Mouse (Mus musculus) intestine, embryonic 14.5 days (tissue): ENCODE measurements at regions not wholly inside any gene's neighbourhood (a gene's known extent, or its start where the extent isn't known, plus 50 kb on each side); places are given as distances from the start of the nearest gene placed in this dataset.
A peak's percentile ranks its signal among the peaks of the same experiment; 100 is the strongest.

ENCODE experiments used
- ATAC-seq: fragments of 200-750 bp; cut with Nextera tagmentation; replicated peaks from 2 replicates; pipeline ENCODE4 v1.8.0; 2017; ENCODE audit warnings: low read depth, moderate number of reproducible peaks, moderate TSS enrichment, moderate library complexity; ENCODE audit not compliant: low FRiP score, low TSS enrichment
- DNase-seq: peaks from one replicate; pipeline ENCODE4 v3.0.0-alpha.2; 2018; ENCODE audit warnings: low spot score
- H3K27ac ChIP-seq: fragments of 300-500 bp; sonication (generic); 2 replicates; pipeline ENCODE4 v1.5.1; 2014; ENCODE audit warnings: low read depth, mild to moderate bottlenecking, control low read depth
- H3K27me3 ChIP-seq: fragments of 300-500 bp; sonication (generic); replicated peaks from 2 replicates; pipeline ENCODE4 v1.6.1; 2014; ENCODE audit warnings: low read length, control low read depth; ENCODE audit not compliant: control insufficient read depth, insufficient read depth
- H3K36me3 ChIP-seq: fragments of 300-500 bp; sonication (generic); 2 replicates; pipeline ENCODE4 v1.6.1; 2014; ENCODE audit warnings: low read length, control low read depth; ENCODE audit not compliant: control insufficient read depth, insufficient read depth
- H3K4me1 ChIP-seq: fragments of 300-500 bp; sonication (generic); replicated peaks from 2 replicates; pipeline ENCODE4 v1.6.1; 2014; ENCODE audit warnings: low read length, control low read depth, mixed read lengths; ENCODE audit not compliant: control insufficient read depth, insufficient read depth
- H3K4me2 ChIP-seq: fragments of 300-500 bp; sonication (generic); 2 replicates; pipeline ENCODE4 v1.6.1; 2014; ENCODE audit warnings: low read length
- H3K4me3 ChIP-seq: fragments of 300-500 bp; sonication (generic); 2 replicates; pipeline ENCODE4 v1.5.1; 2014; ENCODE audit warnings: low read depth, low read length, control low read depth, mixed read lengths
- H3K9ac ChIP-seq: fragments of 300-500 bp; sonication (generic); 2 replicates; pipeline ENCODE4 v1.6.1; 2014; ENCODE audit warnings: mild to moderate bottlenecking, low read length
- H3K9me3 ChIP-seq: fragments of 300-500 bp; sonication (generic); 2 replicates; pipeline ENCODE4 v1.6.1; 2016; ENCODE audit warnings: low read length, control low read depth; ENCODE audit not compliant: control insufficient read depth
- WGBS: fragments of 180-500 bp; shearing (Covaris S2); extraction: QIAGEN DNeasy Blood & Tissue Kit; methylation state at CpG from one replicate; pipeline ENCODE4 v1.1.7; 2014; 5-methylcytosine and 5-hydroxymethylcytosine counted together

DNA sequence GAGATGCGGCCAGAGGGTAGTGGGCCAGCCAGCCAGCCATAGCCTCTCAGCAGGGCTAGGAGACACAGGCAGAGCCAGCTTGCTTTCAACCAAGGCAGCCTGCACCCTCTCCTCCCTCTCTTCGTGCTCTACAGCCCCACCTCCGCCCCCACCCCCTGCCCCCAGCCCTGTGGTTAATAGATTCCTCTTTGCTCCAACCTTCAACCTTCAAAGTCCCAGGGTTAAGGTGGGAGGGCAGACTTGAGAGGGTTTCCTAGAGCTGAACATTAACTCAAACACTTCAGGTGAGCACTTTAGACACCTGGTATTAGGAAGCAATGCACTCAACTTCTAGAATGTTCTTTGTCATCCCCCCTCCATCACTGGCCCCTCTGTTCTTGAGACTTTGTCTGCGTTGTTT is 128.5 kb upstream of the Adamts18 start:
- H3K9me3 ChIP-seq = peaks cover 3% of the 10 kb centered on the region; the same call in 1 of the 2 replicates
- no peak overlapping the region for H3K4me3 ChIP-seq
- no peaks in the 10 kb centered on the region for H3K36me3 ChIP-seq
- ATAC-seq (no peak), DNase-seq (no peak)
- no peak overlapping the region for H3K4me2 ChIP-seq
- H3K27me3 ChIP-seq = no peaks in the 10 kb centered on the region
- 0 out of 2 replicates have a peak, but pooled peaks cover 14% of the 10 kb centered on the region for H3K4me1 ChIP-seq
- H3K27ac ChIP-seq = no peak overlapping the region
- WGBS = 33% methylated on average over 4 of the region's 4 CpGs
- H3K9ac ChIP-seq = no peak overlapping the region

DNA sequence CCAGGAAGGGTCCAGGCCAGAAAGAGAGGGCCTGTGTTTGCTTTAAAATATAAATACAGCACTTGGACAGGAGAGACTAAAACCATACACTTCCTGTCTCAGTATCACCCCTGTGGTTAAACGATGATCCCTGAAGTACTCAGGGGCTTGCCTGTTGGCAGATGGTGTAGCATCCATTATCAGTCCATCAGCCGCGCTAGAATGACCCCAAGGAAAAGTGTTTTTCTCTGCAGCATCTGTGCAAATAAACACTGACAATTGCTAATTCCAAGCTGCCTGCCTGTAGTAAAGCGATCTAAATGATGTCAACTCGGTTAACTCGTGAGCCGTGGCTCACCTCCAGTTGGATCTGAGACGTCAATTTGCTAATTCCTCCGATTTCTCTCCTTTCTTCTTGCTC is 130.4 kb upstream of the Adamts18 start:
- 20% methylated on average over 9 of the region's 9 CpGs for WGBS

DNA sequence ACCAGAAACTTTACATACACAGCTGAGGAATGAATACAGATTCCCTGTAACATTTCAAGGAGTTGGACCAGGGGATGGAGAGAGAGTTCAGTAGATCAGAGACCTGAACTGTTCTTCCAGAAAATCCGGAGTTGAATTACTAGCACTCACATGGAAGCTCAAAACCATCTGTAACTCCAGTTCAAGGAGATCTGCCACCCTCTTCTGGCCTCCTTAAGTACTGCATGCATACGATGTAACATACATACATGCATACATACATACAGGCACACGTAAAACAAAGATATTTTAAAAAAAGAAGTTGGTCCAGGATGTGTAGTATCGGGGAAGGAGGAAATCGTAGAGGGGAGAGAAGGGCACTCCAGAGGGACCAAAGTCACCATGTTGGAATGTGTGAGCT is 131.3 kb upstream of the Adamts18 start:
- ATAC-seq (no peak), DNase-seq (no peak)
- Histone ChIP-seq H3K36me3 (no peaks in the 10 kb centered on the region), H3K4me3 (no peak overlapping the region), H3K9me3 (peaks cover 3% of the 10 kb centered on the region; the same call in 1 of the 2 replicates), H3K27ac (no peak overlapping the region), H3K27me3 (no peaks in the 10 kb centered on the region), H3K4me1 (0 out of 2 replicates have a peak, but pooled peaks cover 14% of the 10 kb centered on the region), H3K4me2 (no peak overlapping the region), H3K9ac (no peak overlapping the region)
- WGBS = 90% methylated on average over 5 of the region's 5 CpGs

More for the DNA sequence above, 130.4 kb upstream of the Adamts18 start:
- no peak overlapping the region for H3K27ac ChIP-seq
- DNase-seq = no peak
- H3K9me3 ChIP-seq = peaks cover 3% of the 10 kb centered on the region; the same call in 1 of the 2 replicates
- H3K9ac ChIP-seq = no peak overlapping the region
- H3K27me3 ChIP-seq = no peaks in the 10 kb centered on the region
- no peak for ATAC-seq
- no peak overlapping the region for H3K4me3 ChIP-seq
- H3K36me3 ChIP-seq = no peaks in the 10 kb centered on the region
- H3K4me2 ChIP-seq = no peak overlapping the region
- H3K4me1 ChIP-seq = 0 out of 2 replicates have a peak, but pooled peaks cover 14% of the 10 kb centered on the region

DNA sequence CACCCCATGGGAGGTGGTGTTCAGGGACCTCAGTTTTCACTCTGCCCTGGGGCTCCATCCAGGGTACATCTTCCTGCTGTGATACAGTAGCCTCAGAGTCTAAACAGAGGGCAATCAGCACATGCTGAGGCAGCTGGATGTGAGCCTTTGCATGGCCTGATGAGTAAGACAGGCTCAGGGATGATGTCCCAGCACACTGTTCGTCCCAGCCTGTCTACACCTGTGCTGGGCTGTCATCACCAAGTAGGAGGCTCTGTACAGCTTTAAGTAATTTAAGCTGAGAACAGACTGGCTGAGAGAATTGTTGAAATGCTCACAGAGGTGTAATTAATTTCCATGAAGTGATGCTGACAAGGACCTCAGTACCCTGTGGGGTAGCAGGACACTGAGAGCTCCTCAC is 132.8 kb upstream of the Adamts18 start:
- Histone ChIP-seq H3K4me3 (no peak overlapping the region), H3K4me2 (no peak overlapping the region), H3K9me3 (peaks cover 3% of the 10 kb centered on the region; the same call in 1 of the 2 replicates), H3K36me3 (no peaks in the 10 kb centered on the region), H3K9ac (no peak overlapping the region), H3K4me1 (0 out of 2 replicates have a peak, but pooled peaks cover 14% of the 10 kb centered on the region), H3K27me3 (no peaks in the 10 kb centered on the region), H3K27ac (no peak overlapping the region)
- 28% methylated on average over 1 of the region's 1 CpGs for WGBS
- ATAC-seq (no peak), DNase-seq (no peak)

DNA sequence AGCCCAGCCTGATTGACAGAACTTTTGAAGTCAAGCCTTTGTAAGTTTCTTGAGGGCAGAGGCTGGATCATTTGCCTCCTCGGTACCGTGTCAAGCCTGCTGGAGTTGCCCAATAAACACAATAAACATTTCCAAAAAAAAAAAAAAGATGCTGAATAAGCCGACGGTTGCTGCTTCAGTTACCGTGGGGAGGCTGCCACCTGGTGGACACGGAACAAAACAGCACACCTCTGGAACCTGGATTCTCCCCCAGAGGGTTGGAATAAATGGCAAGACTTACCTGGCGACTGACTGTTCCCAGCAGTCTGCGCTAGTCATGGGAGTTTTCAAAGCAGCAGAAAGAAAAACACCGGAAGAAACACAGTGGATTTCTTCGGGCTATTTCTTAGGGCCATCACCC is 136.3 kb upstream of the Adamts18 start:
- no peaks in the 10 kb centered on the region for H3K27me3 ChIP-seq
- no peak overlapping the region for H3K27ac ChIP-seq
- peak; percentile 82 for DNase-seq
- H3K4me1 ChIP-seq = no peaks in the 10 kb centered on the region
- peaks cover 1% of the 10 kb centered on the region; the same call in 1 of the 2 replicates for H3K9me3 ChIP-seq
- H3K4me3 ChIP-seq = no peak overlapping the region
- no peak overlapping the region for H3K9ac ChIP-seq
- no peak overlapping the region for H3K4me2 ChIP-seq
- WGBS = 6% methylated on average over 10 of the region's 10 CpGs
- H3K36me3 ChIP-seq = no peaks in the 10 kb centered on the region
- 0 out of 2 replicates have a peak, but pooled peaks have one; percentile 36 for ATAC-seq

DNA sequence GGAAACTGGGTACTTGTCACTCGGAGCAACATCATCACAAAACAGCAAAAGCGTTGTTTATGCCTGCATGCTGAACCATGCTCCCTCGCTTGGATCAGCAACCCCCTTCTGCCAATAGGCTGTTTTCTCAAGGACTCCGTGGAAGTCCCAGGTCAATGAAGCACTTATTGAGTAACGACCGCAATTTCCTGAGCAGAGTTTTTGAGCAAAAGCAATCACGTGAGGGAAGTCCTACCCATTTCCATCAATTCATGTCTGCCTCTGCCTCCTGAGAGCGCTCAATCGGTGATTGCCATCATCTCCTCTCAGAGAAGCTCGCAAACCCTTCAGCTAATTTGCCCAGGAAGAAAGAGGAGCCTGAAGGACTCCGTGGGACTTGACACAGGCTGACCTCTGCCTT is 136.9 kb upstream of the Adamts18 start:
- H3K9me3 ChIP-seq = no peaks in the 10 kb centered on the region
- no peaks in the 10 kb centered on the region for H3K36me3 ChIP-seq
- no peak for ATAC-seq
- H3K4me3 ChIP-seq = no peak overlapping the region
- no peak overlapping the region for H3K27ac ChIP-seq
- H3K4me2 ChIP-seq = no peak overlapping the region
- WGBS = 38% methylated on average over 11 of the region's 11 CpGs
- H3K4me1 ChIP-seq = no peaks in the 10 kb centered on the region
- DNase-seq = no peak
- no peak overlapping the region for H3K9ac ChIP-seq
- no peaks in the 10 kb centered on the region for H3K27me3 ChIP-seq

DNA sequence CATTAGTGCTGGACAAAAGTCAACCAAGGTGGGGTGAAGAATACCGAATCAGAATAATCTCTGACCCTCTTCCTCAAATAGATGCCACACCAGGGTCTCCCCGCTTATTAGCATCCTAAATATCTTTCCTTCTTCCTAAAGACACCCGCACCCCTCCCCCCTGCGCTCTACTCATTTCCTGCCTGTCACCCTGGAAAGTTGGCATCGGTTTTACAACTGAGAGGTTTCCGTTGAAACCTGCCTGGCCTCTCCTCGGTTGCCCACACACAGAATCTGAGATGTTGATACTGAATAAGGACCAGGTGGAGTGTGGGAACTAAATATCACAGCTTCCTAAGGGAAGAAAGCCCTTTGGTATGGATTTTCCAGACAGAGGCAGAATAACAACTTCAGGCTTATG is 137.4 kb upstream of the Adamts18 start:
- Histone ChIP-seq H3K4me2 (no peak overlapping the region), H3K4me1 (no peaks in the 10 kb centered on the region), H3K27me3 (no peaks in the 10 kb centered on the region), H3K4me3 (no peak overlapping the region), H3K36me3 (no peaks in the 10 kb centered on the region), H3K9me3 (no peaks in the 10 kb centered on the region), H3K9ac (no peak overlapping the region), H3K27ac (no peak overlapping the region)
- 58% methylated on average over 7 of the region's 7 CpGs for WGBS
- ATAC-seq = no peak
- DNase-seq = no peak

DNA sequence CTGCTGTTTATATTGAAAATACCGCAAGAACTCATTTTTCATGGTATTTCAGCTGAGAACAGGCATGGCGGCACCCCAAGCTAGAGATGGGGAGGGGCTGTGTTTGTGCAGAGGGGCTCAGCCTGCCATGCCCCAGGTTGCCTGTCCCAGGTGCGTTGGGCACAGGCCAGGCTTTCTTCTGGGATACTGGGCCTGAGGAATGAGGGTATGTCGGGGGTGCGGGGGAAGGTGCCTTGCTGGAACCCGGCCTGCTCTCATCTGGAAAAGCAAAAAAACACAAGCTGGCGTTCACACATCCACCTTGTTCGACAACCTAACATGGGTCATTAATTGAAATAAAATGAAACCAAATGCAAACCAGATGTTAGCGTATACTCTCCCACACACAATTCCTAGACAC is 142.2 kb upstream of the Adamts18 start:
- no peak for DNase-seq

DNA sequence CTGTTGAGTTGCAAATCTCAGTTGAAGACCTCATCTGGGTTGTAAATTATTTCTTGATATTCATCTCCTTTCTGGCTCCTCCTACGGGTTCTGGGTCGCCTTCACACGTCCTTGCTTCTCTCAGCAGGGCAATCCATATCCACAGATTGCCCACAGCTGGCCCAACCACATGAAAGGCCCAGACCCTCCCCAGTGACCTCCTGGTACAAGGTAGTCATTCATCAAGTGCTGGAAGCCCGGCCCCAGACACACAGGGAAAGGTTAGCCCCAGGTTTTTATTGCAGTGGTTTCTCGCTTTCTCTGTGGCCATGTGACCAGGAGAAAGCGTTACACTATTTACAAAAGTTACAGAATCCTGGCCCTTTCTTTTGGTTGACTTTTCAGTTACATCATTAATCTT is 134.5 kb upstream of the Nudt7 start:
- ATAC-seq (no peak), DNase-seq (no peak)
- Histone ChIP-seq H3K4me2 (no peak overlapping the region), H3K4me1 (no peaks in the 10 kb centered on the region), H3K27me3 (no peaks in the 10 kb centered on the region), H3K9me3 (no peaks in the 10 kb centered on the region), H3K4me3 (no peak overlapping the region), H3K9ac (no peak overlapping the region), H3K27ac (no peak overlapping the region), H3K36me3 (no peaks in the 10 kb centered on the region)
- 29% methylated on average over 6 of the region's 6 CpGs for WGBS

More for the DNA sequence above, 142.2 kb upstream of the Adamts18 start:
- no peak for ATAC-seq
- Histone ChIP-seq H3K9ac (no peak overlapping the region), H3K9me3 (no peaks in the 10 kb centered on the region), H3K27me3 (no peaks in the 10 kb centered on the region), H3K4me2 (no peak overlapping the region), H3K27ac (no peak overlapping the region), H3K36me3 (no peaks in the 10 kb centered on the region), H3K4me3 (no peak overlapping the region), H3K4me1 (no peaks in the 10 kb centered on the region)
- WGBS = 78% methylated on average over 9 of the region's 9 CpGs
